Mouse (Mus musculus): Measurements from ENCODE around the gene Th. TPM values are rescaled to one million over a fixed set of nuclear protein-coding genes. Genes with fewer than 3 reads are reported as not detected.

Gene Th
- polyA plus RNA-seq (2016; fragmentation: Nextera tagmentation; extraction: Ambion mirVana): 14.9 and 15.1 TPM in 2 replicates

GRCm38 (mm10) chr7:142931028-142931427, at the start of gene Th:
Gene Th (minus strand): TSS chr7:142931128.
- no peak for ATAC-seq (ENCODE audit: low FRiP score)
- Histone ChIP-seq H3K36me3 (no peaks in the 10 kb centered on the region), H3K9me3 (replicated peaks) (no peaks in the 10 kb centered on the region), H3K27ac (no peak within 1 kb of the TSS), H3K4me3 (no peak within 1 kb of the TSS), H3K9ac (no peak within 1 kb of the TSS), H3K4me2 (replicated peaks) (no peak within 1 kb of the TSS), H3K27me3 (no peaks in the 10 kb centered on the region), H3K4me1 (no peaks in the 10 kb centered on the region)
- 87% methylated on average over 3 of the region's 3 CpGs for WGBS

GRCm38 (mm10) chr7:142968809-142969511, 38.0 kb upstream of the Th start, which contains the start of gene Ascl2:
Gene Ascl2 (minus strand): TSS chr7:142969264.
- peak within 1 kb of the TSS; percentile 36 for H3K4me3 ChIP-seq
- WGBS: 2% methylated on average over 50 of the region's 51 CpGs
- ATAC-seq (ENCODE audit: low FRiP score): peak; percentile 39; the same call in 1 of the 2 replicates

DNA sequence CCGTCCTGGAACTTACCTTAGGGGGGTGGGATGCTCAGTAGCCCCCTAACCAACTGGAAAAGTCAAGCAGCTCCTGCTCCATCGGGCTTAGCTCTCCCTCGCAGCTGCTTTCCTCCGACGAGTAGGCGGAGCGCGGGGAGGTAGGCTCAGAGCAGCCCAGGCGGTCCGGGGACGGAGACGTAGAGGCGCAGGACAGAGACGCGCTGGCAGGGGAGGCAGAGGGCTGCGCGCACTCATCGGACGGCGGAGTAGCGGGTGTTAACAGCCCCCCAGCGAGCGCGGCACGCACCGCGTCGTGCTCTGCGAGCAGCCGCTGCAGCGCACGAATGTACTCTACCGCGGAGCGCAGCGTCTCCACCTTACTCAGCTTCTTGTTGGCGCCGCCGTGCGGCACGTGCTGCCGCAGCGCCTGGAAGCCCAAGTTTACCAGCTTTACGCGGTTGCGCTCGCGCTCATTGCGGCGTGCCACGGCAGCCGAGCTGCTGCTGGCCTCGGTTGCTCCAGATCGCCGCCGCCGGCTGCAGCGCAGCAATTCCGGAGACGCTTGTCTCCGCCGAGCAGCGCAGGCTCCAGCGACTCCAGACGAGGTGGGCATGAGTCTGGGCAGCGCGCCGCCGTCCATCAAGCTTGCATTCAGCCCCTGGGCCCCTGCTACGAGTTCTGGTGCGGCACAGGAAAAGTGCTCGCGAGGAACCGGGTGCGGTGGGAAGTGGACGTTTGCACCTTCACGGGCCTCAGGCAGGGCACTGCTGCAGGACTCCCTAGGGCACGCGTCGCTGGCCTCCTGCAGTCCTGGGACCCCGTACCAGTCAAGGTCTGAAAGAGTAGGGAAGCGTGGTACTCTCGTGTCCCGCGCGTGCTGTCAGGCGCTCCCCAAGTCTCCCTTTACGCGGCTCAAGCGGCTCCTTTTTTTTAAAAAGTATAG, 37.2 kb upstream of the Th start:
- under 1% methylated on average over 88 of the region's 90 CpGs for WGBS
- peak overlapping the region; percentile 36; the same call in 1 of the 2 replicates for H3K9ac ChIP-seq
- H3K36me3 ChIP-seq: no peaks in the 10 kb centered on the region
- H3K4me3 ChIP-seq: peak overlapping the region; percentile 36
- peak; percentile 67 for ATAC-seq (ENCODE audit: low FRiP score)
- peaks cover 85% of the 10 kb centered on the region for H3K27me3 ChIP-seq
- no peaks in the 10 kb centered on the region for H3K9me3 ChIP-seq (replicated peaks)
- H3K4me2 ChIP-seq (replicated peaks): peak overlapping the region; percentile 77
- H3K4me1 ChIP-seq: peaks cover 24% of the 10 kb centered on the region
- no peak overlapping the region for H3K27ac ChIP-seq

More at GRCm38 (mm10) chr7:142968809-142969511, 38.0 kb upstream of the Th start, which contains the start of gene Ascl2:
- Histone ChIP-seq H3K27ac (no peak within 1 kb of the TSS), H3K9me3 (replicated peaks) (no peaks in the 10 kb centered on the region), H3K27me3 (peaks cover 84% of the 10 kb centered on the region), H3K9ac (0 out of 2 replicates have a peak within 1 kb of the TSS, but pooled peaks have one; percentile 18), H3K36me3 (no peaks in the 10 kb centered on the region), H3K4me1 (peaks cover 24% of the 10 kb centered on the region), H3K4me2 (replicated peaks) (peak within 1 kb of the TSS; percentile 77)

DNA sequence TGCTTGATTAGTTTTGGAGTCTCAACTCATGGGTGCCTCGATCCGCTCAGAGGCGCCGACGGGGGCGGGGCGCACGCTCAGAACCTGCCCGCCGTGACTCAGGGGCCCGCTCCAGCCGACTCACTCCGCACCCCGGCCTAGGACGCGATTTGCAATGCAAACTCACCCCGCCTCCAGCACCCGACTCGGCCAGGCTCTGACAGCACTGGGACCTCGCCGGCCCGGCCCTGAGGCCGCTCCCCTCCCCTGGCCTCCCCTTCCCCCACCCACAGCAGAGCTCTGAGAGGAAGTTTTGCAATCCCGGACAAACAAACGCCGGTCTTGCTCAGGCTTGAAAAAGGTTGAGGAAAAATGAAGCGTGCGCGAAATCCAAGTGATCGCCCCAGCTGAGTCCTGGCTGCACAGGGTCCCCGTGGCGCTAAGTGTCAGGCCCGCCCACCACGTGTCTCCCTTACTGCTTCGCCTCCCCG, 36.5 kb upstream of the Th start:
- H3K27me3 ChIP-seq: peaks cover 84% of the 10 kb centered on the region
- ATAC-seq (ENCODE audit: low FRiP score): peak; percentile 36; the same call in 1 of the 2 replicates

GRCm38 (mm10) chr7:142959752-142960151, 28.8 kb upstream of the Th start:
- WGBS: 72% methylated on average over 4 of the region's 4 CpGs
- Histone ChIP-seq H3K9ac (no peak overlapping the region), H3K9me3 (replicated peaks) (no peaks in the 10 kb centered on the region; the same call in 1 of the 2 replicates), H3K36me3 (no peaks in the 10 kb centered on the region), H3K4me2 (replicated peaks) (no peak overlapping the region), H3K27me3 (peaks cover 9% of the 10 kb centered on the region), H3K4me1 (0 out of 2 replicates have a peak, but pooled peaks cover 7% of the 10 kb centered on the region), H3K27ac (no peak overlapping the region), H3K4me3 (no peak overlapping the region)
- peak; percentile 84 for ATAC-seq (ENCODE audit: low FRiP score)

More for the DNA sequence above, 36.5 kb upstream of the Th start:
- Histone ChIP-seq H3K9me3 (replicated peaks) (no peaks in the 10 kb centered on the region), H3K9ac (peak overlapping the region; percentile 36; the same call in 1 of the 2 replicates), H3K27ac (no peak overlapping the region), H3K4me3 (peak overlapping the region; percentile 36), H3K4me1 (peaks cover 24% of the 10 kb centered on the region), H3K36me3 (no peaks in the 10 kb centered on the region), H3K4me2 (replicated peaks) (peak overlapping the region; percentile 77)
- WGBS: under 1% methylated on average over 36 of the region's 36 CpGs

GRCm38 (mm10) chr7:142958817-142959216, 27.9 kb upstream of the Th start:
- no peaks in the 10 kb centered on the region for H3K36me3 ChIP-seq
- ATAC-seq (ENCODE audit: low FRiP score): no peak
- WGBS: 86% methylated on average over 1 of the region's 1 CpGs

DNA sequence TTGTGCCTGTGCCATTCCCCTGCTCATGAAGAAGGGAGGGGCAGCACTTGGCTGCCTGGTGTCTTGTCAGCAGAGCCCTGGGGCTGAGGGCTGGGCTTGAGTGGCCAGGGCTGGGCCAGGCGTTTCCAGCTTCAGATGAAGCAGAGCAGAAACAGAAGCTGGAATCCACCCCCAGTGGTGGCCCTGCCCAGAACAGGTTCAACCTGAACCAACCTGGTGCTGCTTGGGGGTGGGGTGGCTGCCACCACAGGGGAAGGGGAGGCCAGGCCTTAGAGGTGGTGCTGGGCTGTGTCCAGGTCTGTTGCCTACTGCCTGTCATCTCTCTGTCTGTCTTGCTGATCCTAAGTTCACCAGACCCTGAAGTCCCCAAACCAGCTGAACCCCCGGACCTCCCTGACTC, 25.1 kb upstream of the Th start:
- Histone ChIP-seq H3K4me1 (0 out of 2 replicates have a peak, but pooled peaks cover 7% of the 10 kb centered on the region), H3K9ac (no peak overlapping the region), H3K4me2 (replicated peaks) (no peak overlapping the region), H3K27ac (no peak overlapping the region), H3K36me3 (no peaks in the 10 kb centered on the region), H3K27me3 (0 out of 2 replicates have a peak, but pooled peaks cover 3% of the 10 kb centered on the region), H3K9me3 (replicated peaks) (no peaks in the 10 kb centered on the region; the same call in 1 of the 2 replicates), H3K4me3 (no peak overlapping the region)
- WGBS: 77% methylated on average over 2 of the region's 2 CpGs
- no peak for ATAC-seq (ENCODE audit: low FRiP score)

More at GRCm38 (mm10) chr7:142958817-142959216, 27.9 kb upstream of the Th start:
- Histone ChIP-seq H3K4me1 (0 out of 2 replicates have a peak, but pooled peaks cover 7% of the 10 kb centered on the region), H3K4me2 (replicated peaks) (no peak overlapping the region), H3K9ac (no peak overlapping the region), H3K4me3 (no peak overlapping the region), H3K27me3 (0 out of 2 replicates have a peak, but pooled peaks cover 3% of the 10 kb centered on the region), H3K9me3 (replicated peaks) (no peaks in the 10 kb centered on the region; the same call in 1 of the 2 replicates), H3K27ac (no peak overlapping the region)

DNA sequence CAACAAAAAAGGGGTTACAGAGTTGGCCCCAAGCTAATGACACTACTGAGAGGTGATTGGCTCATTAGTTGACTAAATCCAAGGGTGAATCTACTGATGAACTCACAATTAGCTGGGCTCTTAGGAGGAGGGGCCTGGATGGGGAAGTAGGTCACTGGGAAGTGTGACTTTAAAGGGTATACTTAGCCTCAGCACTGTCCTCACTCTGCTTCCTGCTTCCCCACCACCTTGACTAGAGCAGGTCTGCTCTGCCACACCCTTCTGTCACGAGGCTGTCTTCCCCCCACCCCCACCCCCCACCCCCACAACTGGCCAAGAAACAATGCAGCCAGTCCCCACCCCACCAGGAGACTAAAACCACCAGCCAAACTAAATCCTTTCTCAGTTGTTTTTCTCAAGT, 18.6 kb upstream of the Th start:
- 0 out of 2 replicates have a peak, but pooled peaks cover 3% of the 10 kb centered on the region for H3K27me3 ChIP-seq
- 13% methylated on average over 1 of the region's 1 CpGs for WGBS
- H3K36me3 ChIP-seq: no peaks in the 10 kb centered on the region
- H3K9ac ChIP-seq: no peak overlapping the region
- no peak overlapping the region for H3K27ac ChIP-seq
- H3K4me1 ChIP-seq: no peaks in the 10 kb centered on the region
- H3K4me2 ChIP-seq (replicated peaks): no peak overlapping the region
- ATAC-seq (ENCODE audit: low FRiP score): no peak
- no peak overlapping the region for H3K4me3 ChIP-seq
- no peaks in the 10 kb centered on the region for H3K9me3 ChIP-seq (replicated peaks)

GRCm38 (mm10) chr7:142937631-142938030, 6.7 kb upstream of the Th start:
- H3K27ac ChIP-seq: no peak overlapping the region
- H3K9ac ChIP-seq: no peak overlapping the region
- no peak overlapping the region for H3K4me2 ChIP-seq (replicated peaks)
- ATAC-seq (ENCODE audit: low FRiP score): no peak
- H3K36me3 ChIP-seq: no peaks in the 10 kb centered on the region
- no peaks in the 10 kb centered on the region for H3K4me1 ChIP-seq
- no peaks in the 10 kb centered on the region for H3K27me3 ChIP-seq
- H3K4me3 ChIP-seq: no peak overlapping the region
- no peaks in the 10 kb centered on the region for H3K9me3 ChIP-seq (replicated peaks)

GRCm38 (mm10) chr7:142935708-142936107, 4.8 kb upstream of the Th start:
- Histone ChIP-seq H3K27ac (no peak overlapping the region), H3K4me2 (replicated peaks) (no peak overlapping the region), H3K4me1 (no peaks in the 10 kb centered on the region), H3K4me3 (no peak overlapping the region), H3K9me3 (replicated peaks) (no peaks in the 10 kb centered on the region), H3K36me3 (no peaks in the 10 kb centered on the region), H3K9ac (no peak overlapping the region), H3K27me3 (no peaks in the 10 kb centered on the region)
- no peak for ATAC-seq (ENCODE audit: low FRiP score)
- 95% methylated on average over 14 of the region's 14 CpGs for whole genome bisulfite sequencing

GRCm38 (mm10) chr7:142932469-142932868, 1.5 kb upstream of the Th start:
- no peak overlapping the region for H3K9ac ChIP-seq
- WGBS: 70% methylated on average over 3 of the region's 3 CpGs
- H3K4me3 ChIP-seq: no peak overlapping the region
- H3K4me1 ChIP-seq: no peaks in the 10 kb centered on the region
- H3K27me3 ChIP-seq: no peaks in the 10 kb centered on the region
- H3K27ac ChIP-seq: no peak overlapping the region
- H3K9me3 ChIP-seq (replicated peaks): no peaks in the 10 kb centered on the region
- no peaks in the 10 kb centered on the region for H3K36me3 ChIP-seq
- no peak for ATAC-seq (ENCODE audit: low FRiP score)
- H3K4me2 ChIP-seq (replicated peaks): no peak overlapping the region

- no peak overlapping the region for H3K9ac ChIP-seq
- no peak for ATAC-seq (ENCODE audit: low FRiP score)
Measured at GRCm38 (mm10) chr7:142929516-142929915, 1.4 kb downstream of the Th start.

More at GRCm38 (mm10) chr7:142929516-142929915, 1.4 kb downstream of the Th start:
- Histone ChIP-seq H3K4me3 (no peak overlapping the region), H3K27me3 (no peaks in the 10 kb centered on the region), H3K36me3 (no peaks in the 10 kb centered on the region), H3K4me1 (no peaks in the 10 kb centered on the region), H3K9me3 (replicated peaks) (no peaks in the 10 kb centered on the region), H3K27ac (no peak overlapping the region), H3K4me2 (replicated peaks) (no peak overlapping the region)
- 89% methylated on average over 2 of the region's 2 CpGs for WGBS
